Mouse (Mus musculus): ENCODE results near the gene Pank3. TPM values are rescaled to one million over a fixed set of nuclear protein-coding genes. Genes with fewer than 3 reads are reported as not detected.

Gene Pank3
- polyA plus RNA-seq, 1 experiment from 2014 or later: 22.5 TPM

GRCm38 (mm10) chr11:35754906-35755418, 14.3 kb upstream of the Pank3 start:
- Histone ChIP-seq H3K9ac (replicated peaks) (no peak overlapping the region), H3K9me3 (no peaks in the 10 kb centered on the region), H3K36me3 (no peaks in the 10 kb centered on the region), H3K4me3 (replicated peaks) (no peak overlapping the region), H3K27ac (no peak overlapping the region), H3K4me1 (replicated peaks) (peaks cover 8% of the 10 kb centered on the region), H3K4me2 (no peak overlapping the region), H3K27me3 (0 out of 2 replicates have a peak, but pooled peaks cover 5% of the 10 kb centered on the region)
- no peak for ATAC-seq (ENCODE audit: insufficient number of reproducible peaks, insufficient read depth, low FRiP score, low TSS enrichment, low read depth)
- 87% methylated on average over 4 of the region's 4 CpGs for WGBS

DNA sequence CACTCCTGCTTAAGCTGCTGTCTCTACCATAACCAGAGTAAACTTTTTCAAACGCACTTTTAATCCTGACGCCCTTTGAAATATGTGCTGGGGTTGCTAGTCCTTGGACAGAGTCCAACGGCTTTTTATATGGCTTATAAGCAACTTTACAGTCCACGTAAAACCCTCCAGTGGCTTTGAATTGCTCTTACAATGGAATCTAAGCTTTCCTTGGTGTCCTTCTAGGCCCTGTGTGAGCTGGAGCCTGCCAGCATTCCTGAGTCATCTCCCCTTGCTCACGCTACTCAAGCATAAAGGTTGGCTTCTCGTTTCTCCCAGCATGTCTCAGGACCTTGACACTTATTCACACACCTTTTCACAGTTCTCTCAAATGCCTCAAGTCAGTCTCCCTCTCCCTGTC, 13.7 kb upstream of the Pank3 start:
- Histone ChIP-seq H3K9me3 (no peaks in the 10 kb centered on the region), H3K27me3 (0 out of 2 replicates have a peak, but pooled peaks cover 5% of the 10 kb centered on the region), H3K4me2 (no peak overlapping the region), H3K4me1 (replicated peaks) (peaks cover 8% of the 10 kb centered on the region), H3K9ac (replicated peaks) (no peak overlapping the region), H3K36me3 (no peaks in the 10 kb centered on the region), H3K27ac (no peak overlapping the region), H3K4me3 (replicated peaks) (no peak overlapping the region)
- no peak for ATAC-seq (ENCODE audit: insufficient number of reproducible peaks, insufficient read depth, low FRiP score, low TSS enrichment, low read depth)
- 44% methylated on average over 6 of the region's 6 CpGs for WGBS

GRCm38 (mm10) chr11:35756411-35757303, 12.6 kb upstream of the Pank3 start:
- no peak for ATAC-seq (ENCODE audit: insufficient number of reproducible peaks, insufficient read depth, low FRiP score, low TSS enrichment, low read depth)
- H3K9me3 ChIP-seq: no peaks in the 10 kb centered on the region
- peaks cover 8% of the 10 kb centered on the region for H3K4me1 ChIP-seq (replicated peaks)
- H3K36me3 ChIP-seq: no peaks in the 10 kb centered on the region
- no peak overlapping the region for H3K27ac ChIP-seq
- 85% methylated on average over 11 of the region's 11 CpGs for WGBS
- no peak overlapping the region for H3K4me3 ChIP-seq (replicated peaks)
- H3K27me3 ChIP-seq: 0 out of 2 replicates have a peak, but pooled peaks cover 5% of the 10 kb centered on the region
- H3K4me2 ChIP-seq: no peak overlapping the region
- H3K9ac ChIP-seq (replicated peaks): no peak overlapping the region

DNA sequence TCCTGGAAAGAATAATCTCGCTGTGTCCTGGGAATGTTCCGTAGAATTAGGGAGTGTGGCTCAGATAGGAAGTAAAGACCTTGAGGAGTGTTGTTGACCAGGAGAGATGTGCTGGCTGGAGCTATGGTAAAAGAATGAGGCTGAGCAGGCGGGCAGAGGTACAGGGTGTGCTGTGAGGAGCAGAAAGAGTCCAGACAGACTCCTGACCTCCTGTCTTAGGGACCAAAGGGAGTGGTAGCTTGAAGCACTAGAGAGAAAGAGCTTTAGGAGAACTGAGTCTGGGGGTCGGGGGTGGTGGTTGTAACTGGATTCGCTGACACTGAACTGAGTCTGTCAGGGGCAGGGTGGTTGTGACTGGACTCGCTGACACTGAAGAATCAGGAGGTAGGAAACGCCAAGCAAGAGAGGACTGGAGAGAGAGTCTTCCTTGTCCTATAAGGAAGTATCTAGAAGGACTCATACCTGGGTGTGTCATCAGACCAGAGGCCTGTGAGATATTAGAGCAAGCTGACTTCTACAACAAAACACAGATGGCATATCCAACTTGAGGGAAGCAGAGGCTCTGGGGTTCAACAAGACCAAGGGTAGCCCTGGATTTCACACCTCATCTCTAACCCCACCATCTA, 9.2 kb upstream of the Pank3 start:
- peaks cover 8% of the 10 kb centered on the region for H3K4me1 ChIP-seq (replicated peaks)
- H3K4me3 ChIP-seq (replicated peaks): no peak overlapping the region
- H3K9me3 ChIP-seq: no peaks in the 10 kb centered on the region
- H3K36me3 ChIP-seq: no peaks in the 10 kb centered on the region
- no peak overlapping the region for H3K27ac ChIP-seq
- no peak overlapping the region for H3K9ac ChIP-seq (replicated peaks)
- ATAC-seq (ENCODE audit: insufficient number of reproducible peaks, insufficient read depth, low FRiP score, low TSS enrichment, low read depth): no peak; the same call in 1 of the 2 replicates
- WGBS: 86% methylated on average over 7 of the region's 7 CpGs
- H3K27me3 ChIP-seq: 0 out of 2 replicates have a peak, but pooled peaks cover 5% of the 10 kb centered on the region
- no peak overlapping the region for H3K4me2 ChIP-seq

DNA sequence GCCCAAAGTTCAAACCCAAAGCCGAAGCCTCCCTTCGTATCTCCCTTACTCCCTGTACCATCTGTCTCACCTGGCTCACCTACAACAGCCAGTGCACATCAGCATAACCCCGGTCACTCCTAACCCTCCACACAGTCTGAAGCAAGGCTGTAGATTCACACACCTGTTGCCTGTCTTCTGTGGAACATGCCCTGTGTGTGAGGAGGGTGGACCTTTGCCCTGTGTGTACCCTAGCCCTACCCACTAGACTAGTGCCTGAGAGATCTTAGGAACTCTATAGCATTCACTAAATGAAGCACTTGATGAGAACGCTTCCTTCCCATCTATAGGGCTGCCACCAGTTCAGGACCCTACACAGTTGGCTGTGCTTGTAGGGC, 8.7 kb upstream of the Pank3 start:
- peak; percentile 47; the same call in 1 of the 2 replicates for ATAC-seq (ENCODE audit: insufficient number of reproducible peaks, insufficient read depth, low FRiP score, low TSS enrichment, low read depth)
- Histone ChIP-seq H3K9ac (replicated peaks) (no peak overlapping the region), H3K4me3 (replicated peaks) (no peak overlapping the region), H3K36me3 (no peaks in the 10 kb centered on the region), H3K27me3 (0 out of 2 replicates have a peak, but pooled peaks cover 5% of the 10 kb centered on the region), H3K9me3 (no peaks in the 10 kb centered on the region), H3K27ac (no peak overlapping the region), H3K4me1 (replicated peaks) (peaks cover 4% of the 10 kb centered on the region), H3K4me2 (no peak overlapping the region)
- 95% methylated on average over 4 of the region's 4 CpGs for WGBS

GRCm38 (mm10) chr11:35766845-35767244, 2.4 kb upstream of the Pank3 start:
- ATAC-seq (ENCODE audit: insufficient number of reproducible peaks, insufficient read depth, low FRiP score, low TSS enrichment, low read depth): no peak
- H3K27me3 ChIP-seq: no peaks in the 10 kb centered on the region
- H3K36me3 ChIP-seq: no peaks in the 10 kb centered on the region
- no peaks in the 10 kb centered on the region for H3K9me3 ChIP-seq
- no peak overlapping the region for H3K4me3 ChIP-seq (replicated peaks)
- H3K9ac ChIP-seq (replicated peaks): no peak overlapping the region
- H3K4me1 ChIP-seq (replicated peaks): peaks cover 13% of the 10 kb centered on the region
- WGBS: 89% methylated on average over 5 of the region's 5 CpGs
- no peak overlapping the region for H3K27ac ChIP-seq
- H3K4me2 ChIP-seq: no peak overlapping the region

- Histone ChIP-seq H3K4me1 (replicated peaks) (peaks cover 15% of the 10 kb centered on the region), H3K4me3 (replicated peaks) (peak overlapping the region; percentile 84), H3K9ac (replicated peaks) (peak overlapping the region; percentile 96), H3K36me3 (peaks cover 8% of the 10 kb centered on the region; the same call in 1 of the 2 replicates), H3K27ac (peak overlapping the region; percentile 96), H3K27me3 (no peaks in the 10 kb centered on the region), H3K4me2 (peak overlapping the region; percentile 71), H3K9me3 (no peaks in the 10 kb centered on the region)
- ATAC-seq (ENCODE audit: insufficient number of reproducible peaks, insufficient read depth, low FRiP score, low TSS enrichment, low read depth): peak; percentile 89
- under 1% methylated on average over 34 of the region's 41 CpGs for WGBS
Measured at GRCm38 (mm10) chr11:35769746-35770437, 608 bp downstream of the Pank3 start.

GRCm38 (mm10) chr11:35770741-35771504, 1.6 kb downstream of the Pank3 start:
- H3K27me3 ChIP-seq: no peaks in the 10 kb centered on the region
- peaks cover 8% of the 10 kb centered on the region; the same call in 1 of the 2 replicates for H3K36me3 ChIP-seq
- H3K4me2 ChIP-seq: peak overlapping the region; percentile 71
- no peak for ATAC-seq (ENCODE audit: insufficient number of reproducible peaks, insufficient read depth, low FRiP score, low TSS enrichment, low read depth)
- peak overlapping the region; percentile 84 for H3K4me3 ChIP-seq (replicated peaks)
- 63% methylated on average over 9 of the region's 9 CpGs for WGBS
- peak overlapping the region; percentile 96 for H3K9ac ChIP-seq (replicated peaks)
- H3K9me3 ChIP-seq: no peaks in the 10 kb centered on the region
- H3K4me1 ChIP-seq (replicated peaks): peaks cover 15% of the 10 kb centered on the region
- no peak overlapping the region for H3K27ac ChIP-seq

GRCm38 (mm10) chr11:35775606-35776005, 6.3 kb downstream of the Pank3 start:
- H3K27ac ChIP-seq: no peak overlapping the region
- H3K4me2 ChIP-seq: no peak overlapping the region
- peaks cover 51% of the 10 kb centered on the region for H3K36me3 ChIP-seq
- H3K4me1 ChIP-seq (replicated peaks): peaks cover 13% of the 10 kb centered on the region
- H3K4me3 ChIP-seq (replicated peaks): no peak overlapping the region
- 94% methylated on average over 3 of the region's 3 CpGs for WGBS
- no peaks in the 10 kb centered on the region for H3K9me3 ChIP-seq
- H3K27me3 ChIP-seq: no peaks in the 10 kb centered on the region
- no peak overlapping the region for H3K9ac ChIP-seq (replicated peaks)
- no peak for ATAC-seq (ENCODE audit: insufficient number of reproducible peaks, insufficient read depth, low FRiP score, low TSS enrichment, low read depth)

- no peak for ATAC-seq (ENCODE audit: insufficient number of reproducible peaks, insufficient read depth, low FRiP score, low TSS enrichment, low read depth)
- peaks cover 57% of the 10 kb centered on the region for H3K36me3 ChIP-seq
- no peaks in the 10 kb centered on the region for H3K9me3 ChIP-seq
- H3K4me3 ChIP-seq (replicated peaks): no peak overlapping the region
- no peak overlapping the region for H3K27ac ChIP-seq
- H3K4me2 ChIP-seq: no peak overlapping the region
- H3K9ac ChIP-seq (replicated peaks): no peak overlapping the region
- peaks cover 5% of the 10 kb centered on the region for H3K4me1 ChIP-seq (replicated peaks)
- no peaks in the 10 kb centered on the region for H3K27me3 ChIP-seq
- 95% methylated on average over 3 of the region's 3 CpGs for WGBS
Measured at GRCm38 (mm10) chr11:35776452-35776851, 7.2 kb downstream of the Pank3 start.

Measured in limb, embryonic 12.5 days (tissue).